ENCODE assay signal across 10 mouse cellular contexts in genomic region chr19:46607424-46607823, GRCm38 (mm10). TPM values are rescaled to one million over a fixed set of nuclear protein-coding genes. Genes with fewer than 3 reads are reported as not detected.
DNase-seq lines count a peak whose midpoint lies in the region; ATAC-seq and TF ChIP-seq lines count a peak whose summit lies in the region.
"Had no signal": no experiment of that assay in that cellular context is flagged by ENCODE, and none has a peak within 500 bp of the region (broad histone marks: within the 10 kb centered on the region; RNA-seq: fewer than 3 reads in every experiment).

No protein-coding gene starts in this region.

- no peak overlapping the region for H3K4me3 ChIP-seq in lung, adult 2 months (replicated peaks; ENCODE audit: extremely low read depth, low read depth, low read length)
- no peak overlapping the region for H3K4me3 ChIP-seq in stomach, embryonic 16.5 days (replicated peaks; ENCODE audit: low read length)
- H3K4me3 ChIP-seq in forebrain, embryonic 12.5 days (replicated peaks): no peak overlapping the region
- H3K4me3 ChIP-seq: embryonic facial prominence, embryonic 15.5 days; liver, embryonic 15.5 days had no signal

- no peak for DNase-seq in lung, adult 2 months
- no peak for DNase-seq in lung, postnatal 14 days
- peak; percentile 60 for DNase-seq in kidney, postnatal 10 days
- DNase-seq in cerebellum, adult 11-12 months: no peak
- no peak for DNase-seq in urinary bladder, adult 18-20 months (ENCODE audit: low spot score in 2 of 2)

- 38% methylated on average over 7 of the region's 7 CpGs for WGBS in lung, adult 2 months
- 42% methylated on average over 7 of the region's 7 CpGs for WGBS in stomach, embryonic 16.5 days
- 75% methylated on average over 7 of the region's 7 CpGs for WGBS in forebrain, embryonic 12.5 days

- H3K27me3 ChIP-seq in stomach, embryonic 16.5 days (ENCODE audit: control insufficient read depth, insufficient read depth, low read length): no peaks in the 10 kb centered on the region
- no peaks in the 10 kb centered on the region for H3K27me3 ChIP-seq in forebrain, embryonic 12.5 days
- H3K27me3 ChIP-seq: embryonic facial prominence, embryonic 15.5 days; liver, embryonic 15.5 days had no signal

- H3K36me3 ChIP-seq in stomach, embryonic 16.5 days (ENCODE audit: control insufficient read depth, insufficient read depth, low read length): peaks cover 3% of the 10 kb centered on the region; the same call in 1 of the 2 replicates
- peaks cover 30% of the 10 kb centered on the region for H3K36me3 ChIP-seq in forebrain, embryonic 12.5 days (replicated peaks)

- TF ChIP-seq POLR2A in lung, adult 2 months (IDR thresholded peaks at IDR 0.05; ENCODE audit: borderline replicate concordance, extremely low read depth, low read depth, low read length): no peak

- no peak overlapping the region for H3K4me2 ChIP-seq in stomach, embryonic 16.5 days (ENCODE audit: low read depth, low read length)
- no peak overlapping the region for H3K4me2 ChIP-seq in forebrain, embryonic 12.5 days
- H3K4me2 ChIP-seq: embryonic facial prominence, embryonic 15.5 days; liver, embryonic 15.5 days had no signal

- ATAC-seq in activated CD4-positive, CD25-positive, alpha-beta regulatory T cell, adult 4 months: peak; percentile 67
- 0 out of 2 replicates have a peak, but pooled peaks have one; percentile 12 for ATAC-seq in stomach, embryonic 16.5 days (ENCODE audit: insufficient read depth, low FRiP score)
- no peak for ATAC-seq in forebrain, embryonic 12.5 days (ENCODE audit: low FRiP score)

- no peaks in the 10 kb centered on the region for H3K9me3 ChIP-seq in stomach, embryonic 16.5 days (replicated peaks; ENCODE audit: control insufficient read depth, low read length)
- no peaks in the 10 kb centered on the region for H3K9me3 ChIP-seq in forebrain, embryonic 12.5 days
- H3K9me3 ChIP-seq: embryonic facial prominence, embryonic 15.5 days; liver, embryonic 15.5 days had no signal

- H3K4me1 ChIP-seq in lung, adult 2 months (ENCODE audit: control insufficient read depth, insufficient read depth, low read length): peaks cover 7% of the 10 kb centered on the region
- peaks cover 12% of the 10 kb centered on the region for H3K4me1 ChIP-seq in stomach, embryonic 16.5 days (ENCODE audit: control insufficient read depth, insufficient read depth, low read length)
- no peaks in the 10 kb centered on the region for H3K4me1 ChIP-seq in forebrain, embryonic 12.5 days

- H3K9ac ChIP-seq in stomach, embryonic 16.5 days (ENCODE audit: low read length): no peak overlapping the region
- H3K9ac ChIP-seq in forebrain, embryonic 12.5 days: no peak overlapping the region
- H3K9ac ChIP-seq: embryonic facial prominence, embryonic 15.5 days; liver, embryonic 15.5 days had no signal

- peak; percentile 65 for TF ChIP-seq CTCF in lung, adult 2 months (IDR thresholded peaks at IDR 0.05; ENCODE audit: insufficient read depth, low read length)

- H3K27ac ChIP-seq in stomach, embryonic 16.5 days (ENCODE audit: low read length): no peak overlapping the region
- no peak overlapping the region for H3K27ac ChIP-seq in forebrain, embryonic 12.5 days
- H3K27ac ChIP-seq: embryonic facial prominence, embryonic 15.5 days; liver, embryonic 15.5 days had no signal

RNA-seq across cellular contexts. Expression of gene Wbp1l, which starts 8.5 kb away (rescaled TPM):
- 47.3 and 54.3 TPM in 2 replicates for polyA plus RNA-seq in lung, adult 2 months (2012; rRNA removed)
- 10 to 100 TPM; 19.7 to 20.0 TPM for polyA plus RNA-seq in activated CD4-positive, CD25-positive, alpha-beta regulatory T cell, adult 4 months (2017; shearing (Covaris generic))
- polyA plus RNA-seq in stomach, embryonic 16.5 days (2015; fragmentation: Nextera tagmentation; extraction: Ambion mirVana): 37.1 and 38.0 TPM in 2 replicates
- 43.2 and 44.5 TPM in 2 replicates for polyA plus RNA-seq in forebrain, embryonic 12.5 days (2016; fragmentation: Nextera tagmentation; extraction: Ambion mirVana)

RNA-seq across cellular contexts. Expression of gene Sfxn2, which starts 34.3 kb away (rescaled TPM):
- 3.8 and 6.5 TPM in 2 replicates for polyA plus RNA-seq in lung, adult 2 months (2012; rRNA removed)
- polyA plus RNA-seq in activated CD4-positive, CD25-positive, alpha-beta regulatory T cell, adult 4 months (2017; shearing (Covaris generic)): 1 to 10 TPM; 4.3 to 6.9 TPM
- 16.6 and 19.3 TPM in 2 replicates for polyA plus RNA-seq in stomach, embryonic 16.5 days (2015; fragmentation: Nextera tagmentation; extraction: Ambion mirVana)
- 12.2 and 14.6 TPM in 2 replicates for polyA plus RNA-seq in forebrain, embryonic 12.5 days (2016; fragmentation: Nextera tagmentation; extraction: Ambion mirVana)

RNA-seq across cellular contexts. Expression of gene Arl3, which starts 34.4 kb away (rescaled TPM):
- polyA plus RNA-seq in lung, adult 2 months (2012; rRNA removed): 21.5 and 27.1 TPM in 2 replicates
- polyA plus RNA-seq in activated CD4-positive, CD25-positive, alpha-beta regulatory T cell, adult 4 months (2017; shearing (Covaris generic)): 10 to 100 TPM; 22.1 to 24.5 TPM
- polyA plus RNA-seq in stomach, embryonic 16.5 days (2015; fragmentation: Nextera tagmentation; extraction: Ambion mirVana): 98.1 and 105 TPM in 2 replicates
- 216 and 224 TPM in 2 replicates for polyA plus RNA-seq in forebrain, embryonic 12.5 days (2016; fragmentation: Nextera tagmentation; extraction: Ambion mirVana)
